Mouse (Mus musculus): ENCODE measurements around the gene Man2a2.

DNA sequence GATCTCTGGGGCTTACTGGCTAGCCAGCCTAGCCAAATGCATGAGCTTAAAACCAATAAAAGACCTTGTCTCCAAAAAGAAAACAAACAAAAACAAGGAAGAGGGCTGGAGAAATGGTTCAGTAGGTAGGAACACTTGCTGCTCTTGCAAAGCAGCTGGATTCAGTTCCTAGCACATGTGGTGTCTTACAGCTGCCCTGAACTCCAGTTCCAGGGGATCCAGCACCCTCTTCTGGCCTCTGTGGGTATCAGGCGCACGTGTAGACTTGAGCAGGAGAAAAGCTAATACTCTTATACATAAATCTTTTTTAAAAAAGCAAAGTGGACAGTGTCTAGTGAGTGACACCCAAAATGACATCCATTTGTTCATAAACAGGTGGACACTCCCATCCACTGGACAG, 69.7 kb downstream of the Man2a2 start:
- no peak for TF ChIP-seq POLR2A (IDR thresholded peaks at IDR 0.05; ENCODE audit: low read depth, low read length)
- TF ChIP-seq CTCF (conservative IDR thresholded peaks at IDR 0.05; ENCODE audit: insufficient read depth, insufficient read length, low read depth, low read length), result no peak
